Mouse (Mus musculus) hindbrain, postnatal 0 days (tissue): ENCODE data around the gene Fasn. TPM values are rescaled to one million over a fixed set of nuclear protein-coding genes. Genes with fewer than 3 reads are reported as not detected.
"Not testable (repeated sequence)": the region's sequence is repeated elsewhere in the genome, so short reads cannot be mapped to it uniquely, and the experiment has no call there.

Source experiments
- ATAC-seq: fragments of 200-750 bp; cut with Nextera tagmentation; 2 replicates; pipeline ENCODE4 v1.8.0; 2017; ENCODE audit warnings: mild to moderate bottlenecking, moderate TSS enrichment, moderate library complexity
- DNase-seq: peaks from one replicate; pipeline ENCODE4 v3.0.0-alpha.2; 2015; ENCODE audit warnings: low spot score
- H3K27ac ChIP-seq: fragments of 300-500 bp; sonication (generic); 2 replicates; pipeline ENCODE4 v1.5.1; 2014; ENCODE audit warnings: mild to moderate bottlenecking
- H3K27me3 ChIP-seq: fragments of 300-500 bp; sonication (generic); 2 replicates; pipeline ENCODE4 v1.6.1; 2014; ENCODE audit warnings: low read length, mixed read lengths; ENCODE audit not compliant: insufficient read depth
- H3K36me3 ChIP-seq: fragments of 300-500 bp; sonication (generic); 2 replicates; pipeline ENCODE4 v1.6.1; 2014; ENCODE audit warnings: low read length, mixed read lengths; ENCODE audit not compliant: insufficient read depth
- H3K4me1 ChIP-seq: fragments of 300-500 bp; sonication (generic); 2 replicates; pipeline ENCODE4 v1.6.1; 2014; ENCODE audit warnings: antibody characterized with exemption, low read length, mixed read lengths; ENCODE audit not compliant: insufficient read depth
- H3K4me2 ChIP-seq: fragments of 300-500 bp; sonication (generic); 2 replicates; pipeline ENCODE4 v1.6.1; 2014; ENCODE audit warnings: low read depth, mild to moderate bottlenecking, low read length, moderate library complexity, mixed read lengths
- H3K4me3 ChIP-seq: fragments of 300-500 bp; sonication (generic); 2 replicates; pipeline ENCODE4 v1.5.1; 2014; ENCODE audit warnings: low read length
- H3K9ac ChIP-seq: fragments of 300-500 bp; sonication (generic); replicated peaks from 2 replicates; pipeline ENCODE4 v1.6.1; 2014; ENCODE audit warnings: mild to moderate bottlenecking, low read length, moderate library complexity, mixed read lengths
- H3K9me3 ChIP-seq: fragments of 300-500 bp; sonication (generic); 2 replicates; pipeline ENCODE4 v1.6.1; 2016; ENCODE audit warnings: low read length, mixed read lengths
- CTCF ChIP-seq: IDR thresholded peaks from 2 replicates; pipeline ENCODE4 v1.5.1; 2016; ENCODE audit warnings: antibody characterized with exemption, control low read depth, low read depth
- WGBS: fragments of 180-500 bp; shearing (Covaris S2); extraction: QIAGEN DNeasy Blood & Tissue Kit; methylation state at CpG from one replicate; pipeline ENCODE4 v1.1.7; 2014; 5-methylcytosine and 5-hydroxymethylcytosine counted together
- polyA plus RNA-seq: library from polyadenylated mRNA; unstranded; fragments of >200 nt; fragmentation: Nextera tagmentation; extraction: Ambion mirVana; gene quantifications from 2 replicates; pipeline ENCODE4 v1.2.1, GENCODE M21; 2015
- total RNA-seq: library from RNA; depleted of rRNA; stranded (reverse); fragments of >200 nt; gene quantifications from 2 replicates; pipeline ENCODE4 v1.2.3, GENCODE M21; 2014; rRNA removed

Gene Fasn
- total RNA-seq (474 and 499 TPM in 2 replicates), polyA plus RNA-seq (48.9 and 54.4 TPM in 2 replicates)

DNA sequence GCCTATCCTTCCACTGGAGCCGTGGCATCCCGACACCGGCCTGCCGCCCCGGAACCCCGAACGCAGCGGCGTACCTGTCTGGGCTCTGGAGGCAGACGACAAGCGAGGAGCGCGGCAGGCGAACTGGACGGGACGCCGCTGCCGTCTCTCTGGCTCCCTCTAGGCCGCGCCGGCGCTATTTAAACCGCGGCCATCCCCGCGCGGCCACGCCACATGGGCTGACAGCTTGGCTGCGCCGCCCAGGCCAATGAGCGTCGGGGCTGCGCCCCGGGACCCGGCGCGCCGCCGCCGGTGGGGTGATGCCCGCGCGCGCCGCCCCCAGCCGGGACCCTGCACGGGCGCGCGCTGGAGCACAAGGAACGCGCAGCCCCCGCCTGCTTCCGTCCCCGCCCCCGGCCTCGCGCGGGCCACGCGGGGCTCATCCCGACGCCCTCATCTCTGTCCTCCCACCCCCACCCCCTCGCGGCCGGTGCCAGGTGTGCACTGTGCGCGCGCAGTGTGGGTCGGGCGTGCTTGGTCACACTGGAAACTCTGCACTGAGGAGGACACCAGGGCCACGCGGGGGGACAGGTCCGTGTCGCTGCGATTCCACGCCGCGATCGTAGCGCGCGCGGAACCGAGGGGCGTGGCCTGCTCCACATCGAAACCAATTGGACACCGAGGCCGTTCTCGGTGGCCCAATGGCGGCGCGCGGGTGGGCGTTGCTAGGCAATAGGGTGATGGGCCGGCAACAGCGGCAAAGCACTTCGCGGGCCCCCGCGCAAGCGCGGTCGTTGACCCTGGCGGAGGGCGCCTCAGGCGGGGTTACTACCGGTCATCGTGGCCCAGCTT lies at the start of gene Fasn:
Fasn (minus strand) TSS at position 592 of the 831 bp plus-strand sequence.
- peak within 1 kb of the TSS; percentile 91 for H3K4me3 ChIP-seq
- H3K27me3 ChIP-seq: no peaks in the 10 kb centered on the region
- H3K27ac ChIP-seq: peak within 1 kb of the TSS; percentile 100
- under 1% methylated on average over 101 of the region's 109 CpGs for WGBS
- peak; percentile 99 for DNase-seq
- peak; percentile 94 for ATAC-seq
- H3K4me2 ChIP-seq: peak within 1 kb of the TSS; percentile 93
- H3K36me3 ChIP-seq: peaks cover 23% of the 10 kb centered on the region
- no peaks in the 10 kb centered on the region for H3K9me3 ChIP-seq
- TF ChIP-seq CTCF: peak; percentile 59
- H3K4me1 ChIP-seq: peaks cover 27% of the 10 kb centered on the region
- peak within 1 kb of the TSS; percentile 95 for H3K9ac ChIP-seq

DNA sequence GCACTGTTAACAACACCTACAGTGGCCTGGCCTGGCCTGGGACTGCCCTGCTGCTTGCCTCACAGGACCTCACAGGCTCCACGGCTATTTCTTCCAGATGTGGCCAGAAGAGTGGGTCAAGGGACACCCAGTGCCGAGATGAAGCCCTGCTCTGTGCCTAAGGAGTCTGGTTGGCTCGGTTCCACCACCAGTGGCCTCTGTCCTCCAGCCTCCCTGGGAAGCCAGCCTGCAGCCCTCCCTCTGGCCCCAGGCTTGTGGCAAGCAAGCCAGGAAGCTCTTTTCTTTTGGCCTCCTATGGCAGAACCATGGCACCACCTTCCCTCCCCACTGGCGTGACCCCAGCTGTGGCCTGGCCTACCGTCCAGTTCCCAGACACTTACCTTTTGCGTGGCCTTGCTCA lies 48.9 kb upstream of the Fasn start:
- H3K4me3 ChIP-seq: no peak overlapping the region
- no peak overlapping the region for H3K4me2 ChIP-seq
- no peak overlapping the region for H3K27ac ChIP-seq
- H3K4me1 ChIP-seq: no peaks in the 10 kb centered on the region
- 73% methylated on average over 6 of the region's 6 CpGs for WGBS
- ATAC-seq (no peak), DNase-seq (no peak)
- H3K36me3 ChIP-seq: peaks cover 14% of the 10 kb centered on the region; the same call in 1 of the 2 replicates
- H3K9ac ChIP-seq: no peak overlapping the region
- no peaks in the 10 kb centered on the region for H3K9me3 ChIP-seq
- no peaks in the 10 kb centered on the region for H3K27me3 ChIP-seq
- no peak for TF ChIP-seq CTCF

DNA sequence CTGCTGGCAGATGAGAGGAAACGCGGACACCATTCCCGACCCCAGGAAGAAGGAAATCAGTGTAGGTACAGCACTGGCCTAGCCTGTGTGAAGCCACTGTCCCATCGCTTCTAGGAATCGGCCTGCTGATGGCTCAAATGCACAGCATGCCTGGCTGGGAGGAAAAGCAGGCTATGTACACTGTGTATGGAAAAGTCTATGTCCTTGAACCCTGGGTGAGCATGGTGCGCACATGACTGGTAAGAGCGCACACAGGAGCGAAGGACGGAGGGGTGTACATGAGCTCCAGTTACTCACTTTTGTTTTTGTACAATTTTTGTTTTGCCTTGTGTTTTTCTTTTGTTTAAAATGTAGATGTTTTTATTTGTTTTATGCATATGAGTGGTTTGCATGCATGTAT lies 47.2 kb upstream of the Fasn start:
- no peak overlapping the region for H3K4me3 ChIP-seq
- 92% methylated on average over 9 of the region's 9 CpGs for WGBS
- H3K4me1 ChIP-seq: no peaks in the 10 kb centered on the region
- ATAC-seq: no peak
- H3K9ac ChIP-seq: no peak overlapping the region
- no peak overlapping the region for H3K4me2 ChIP-seq
- H3K9me3 ChIP-seq: no peaks in the 10 kb centered on the region
- peaks cover 8% of the 10 kb centered on the region; the same call in 1 of the 2 replicates for H3K36me3 ChIP-seq
- no peaks in the 10 kb centered on the region for H3K27me3 ChIP-seq
- TF ChIP-seq CTCF: no peak
- no peak for DNase-seq
- no peak overlapping the region for H3K27ac ChIP-seq

DNA sequence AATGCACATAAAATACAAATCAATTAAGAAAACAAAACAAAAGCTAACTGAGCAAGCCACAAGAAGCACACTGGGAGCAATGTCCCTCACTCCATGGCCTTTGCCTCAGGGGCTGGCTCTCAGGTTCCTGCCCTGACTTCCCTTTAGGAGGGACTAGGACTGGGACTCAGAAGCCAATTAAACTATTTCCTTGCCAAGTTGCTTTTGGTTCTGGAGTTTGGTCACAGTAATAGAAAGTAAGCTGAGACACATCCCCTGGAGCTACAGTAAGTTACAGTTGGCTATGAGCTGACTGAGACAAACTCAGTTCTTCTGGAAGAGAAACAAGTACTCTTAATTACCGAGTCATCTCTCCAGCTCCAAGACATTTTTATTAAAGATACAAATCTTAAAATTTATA lies 41.5 kb upstream of the Fasn start:
- H3K27me3 ChIP-seq: no peaks in the 10 kb centered on the region
- ATAC-seq: no peak
- H3K27ac ChIP-seq: no peak overlapping the region
- WGBS: 95% methylated on average over 1 of the region's 1 CpGs
- H3K4me3 ChIP-seq: no peak overlapping the region
- DNase-seq: no peak
- no peak overlapping the region for H3K4me2 ChIP-seq
- no peak for TF ChIP-seq CTCF
- H3K9ac ChIP-seq: no peak overlapping the region
- H3K4me1 ChIP-seq: no peaks in the 10 kb centered on the region
- no peaks in the 10 kb centered on the region for H3K9me3 ChIP-seq
- H3K36me3 ChIP-seq: peaks cover 7% of the 10 kb centered on the region; the same call in 1 of the 2 replicates

DNA sequence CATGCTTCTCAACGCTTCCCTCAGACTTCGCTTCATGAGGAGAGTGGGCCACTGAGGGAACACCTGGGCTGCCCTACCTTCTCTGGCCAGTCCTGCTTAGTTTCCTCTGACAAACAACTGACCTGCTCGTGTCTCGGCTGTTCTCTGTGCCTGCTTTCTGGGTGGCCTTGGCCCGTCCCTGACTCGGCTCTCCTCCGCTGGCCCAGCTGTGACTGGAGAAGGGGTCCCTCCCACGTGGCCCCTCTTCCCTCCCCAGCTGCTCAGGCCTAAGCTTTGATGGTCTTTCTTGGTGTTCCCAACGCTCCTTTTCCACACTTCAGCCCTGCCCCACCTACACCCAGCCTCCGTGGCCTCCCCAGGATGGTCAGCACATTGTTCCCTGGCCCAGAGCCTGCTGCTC lies 38.5 kb upstream of the Fasn start:
- no peak overlapping the region for H3K27ac ChIP-seq
- no peak overlapping the region for H3K9ac ChIP-seq
- 81% methylated on average over 10 of the region's 10 CpGs for WGBS
- no peaks in the 10 kb centered on the region for H3K4me1 ChIP-seq
- DNase-seq (no peak), ATAC-seq (no peak)
- no peak overlapping the region for H3K4me2 ChIP-seq
- no peak for TF ChIP-seq CTCF
- H3K9me3 ChIP-seq: no peaks in the 10 kb centered on the region
- peaks cover 9% of the 10 kb centered on the region; the same call in 1 of the 2 replicates for H3K36me3 ChIP-seq
- H3K27me3 ChIP-seq: no peaks in the 10 kb centered on the region
- H3K4me3 ChIP-seq: no peak overlapping the region

DNA sequence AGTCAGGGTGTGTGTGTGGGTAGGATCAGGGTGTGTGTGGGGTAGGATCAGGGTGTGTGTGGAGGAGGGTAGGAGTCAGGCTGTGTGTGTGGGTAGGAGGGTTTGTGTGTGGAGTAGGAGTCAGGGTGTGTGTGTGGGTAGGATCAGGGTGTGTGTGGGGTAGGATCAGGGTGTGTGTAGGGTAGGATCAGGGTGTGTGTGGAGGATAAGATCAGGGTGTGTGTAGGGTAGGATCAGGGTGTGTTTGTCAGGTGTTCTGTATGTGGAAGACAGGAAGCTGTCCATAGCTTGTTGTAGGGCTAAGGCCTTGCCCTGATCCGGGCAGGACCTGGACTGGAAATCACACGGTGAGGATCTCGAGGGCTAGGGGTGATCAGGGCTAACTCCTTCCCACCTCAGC lies 31.6 kb upstream of the Fasn start:
- H3K9ac ChIP-seq, H3K36me3 ChIP-seq, H3K4me1 ChIP-seq, H3K4me2 ChIP-seq, H3K27ac ChIP-seq, H3K9me3 ChIP-seq, ATAC-seq, H3K4me3 ChIP-seq, DNase-seq, H3K27me3 ChIP-seq: not testable (repeated sequence)
- WGBS: 100% methylated on average over 3 of the region's 3 CpGs

DNA sequence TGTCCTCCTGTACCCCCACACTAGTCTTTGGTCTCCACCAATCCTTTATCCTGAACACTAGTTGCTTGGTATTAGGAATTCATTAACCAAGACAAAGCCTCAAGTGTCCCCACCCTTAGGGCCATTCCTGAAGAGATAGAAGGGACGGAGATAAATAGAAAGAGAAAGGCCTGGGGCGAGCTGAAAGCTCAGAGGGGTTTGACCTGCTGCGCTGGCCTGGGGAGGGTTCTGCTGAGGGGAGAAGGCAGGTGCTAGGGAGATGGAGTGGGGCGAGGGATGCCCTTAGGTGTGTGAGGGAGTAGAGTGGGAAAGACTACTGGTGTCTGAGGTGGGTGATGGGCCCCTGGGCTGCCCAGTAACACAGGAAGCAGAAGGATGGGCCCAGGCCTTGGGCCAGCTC lies 29.4 kb upstream of the Fasn start:
- no peak overlapping the region for H3K27ac ChIP-seq
- DNase-seq (no peak), ATAC-seq (0 out of 2 replicates have a peak, but pooled peaks have one; percentile 21)
- no peak overlapping the region for H3K4me3 ChIP-seq
- H3K4me1 ChIP-seq: no peaks in the 10 kb centered on the region
- 77% methylated on average over 4 of the region's 4 CpGs for WGBS
- no peaks in the 10 kb centered on the region for H3K9me3 ChIP-seq
- no peaks in the 10 kb centered on the region for H3K36me3 ChIP-seq
- no peaks in the 10 kb centered on the region for H3K27me3 ChIP-seq
- no peak overlapping the region for H3K4me2 ChIP-seq
- no peak for TF ChIP-seq CTCF
- no peak overlapping the region for H3K9ac ChIP-seq
